Mouse (Mus musculus): Measurements from ENCODE around the gene Rundc3a. TPM values are rescaled to one million over a fixed set of nuclear protein-coding genes. Genes with fewer than 3 reads are reported as not detected.
A peak's percentile ranks its signal among the peaks of the same experiment; 100 is the strongest.

Rundc3a gene
- polyA plus RNA-seq, 1 experiment from 2014 or later = 7.0 TPM

- Histone ChIP-seq H3K4me2 (ENCODE audit: low read length) (peak overlapping the region; percentile 61; the same call in 1 of the 2 replicates), H3K27me3 (ENCODE audit: insufficient read depth, low read length) (no peaks in the 10 kb centered on the region), H3K36me3 (ENCODE audit: insufficient read depth, low read length) (0 out of 2 replicates have a peak, but pooled peaks cover 3% of the 10 kb centered on the region), H3K27ac (no peak overlapping the region), H3K9ac (ENCODE audit: low read depth, low read length) (no peak overlapping the region), H3K9me3 (replicated peaks; ENCODE audit: low read length) (no peaks in the 10 kb centered on the region), H3K4me3 (replicated peaks; ENCODE audit: low read depth, low read length) (no peak overlapping the region), H3K4me1 (replicated peaks; ENCODE audit: insufficient read depth, low read length) (no peaks in the 10 kb centered on the region)
- WGBS = 58% methylated on average over 8 of the region's 8 CpGs
- DNase-seq (ENCODE audit: low spot score) (no peak), ATAC-seq (replicated peaks; ENCODE audit: low FRiP score, low read depth) (no peak)
- no peak for TF ChIP-seq CTCF (IDR thresholded peaks at IDR 0.05; ENCODE audit: low read depth)
These were observed 35.9 kb downstream of the Rundc3a start for GRCm38 (mm10) chr11:102428981-102429540.

GRCm38 (mm10) chr11:102429551-102429950 lies 36.3 kb downstream of the Rundc3a start:
- no peaks in the 10 kb centered on the region for H3K4me1 ChIP-seq (replicated peaks; ENCODE audit: insufficient read depth, low read length)
- DNase-seq (ENCODE audit: low spot score) = no peak
- H3K4me3 ChIP-seq (replicated peaks; ENCODE audit: low read depth, low read length) = peak overlapping the region; percentile 55
- no peak for TF ChIP-seq CTCF (IDR thresholded peaks at IDR 0.05; ENCODE audit: low read depth)
- 0 out of 2 replicates have a peak overlapping the region, but pooled peaks have one; percentile 58 for H3K27ac ChIP-seq
- H3K9ac ChIP-seq (ENCODE audit: low read depth, low read length) = peak overlapping the region; percentile 61
- 0 out of 2 replicates have a peak, but pooled peaks cover 4% of the 10 kb centered on the region for H3K36me3 ChIP-seq (ENCODE audit: insufficient read depth, low read length)
- no peak for ATAC-seq (replicated peaks; ENCODE audit: low FRiP score, low read depth)
- WGBS = 37% methylated on average over 3 of the region's 3 CpGs
- no peaks in the 10 kb centered on the region for H3K27me3 ChIP-seq (ENCODE audit: insufficient read depth, low read length)
- no peaks in the 10 kb centered on the region for H3K9me3 ChIP-seq (replicated peaks; ENCODE audit: low read length)
- peak overlapping the region; percentile 61 for H3K4me2 ChIP-seq (ENCODE audit: low read length)

- WGBS = under 1% methylated on average over 29 of the region's 29 CpGs
- H3K27me3 ChIP-seq (ENCODE audit: insufficient read depth, low read length) = no peaks in the 10 kb centered on the region
- peak within 1 kb of the TSS; percentile 61 for H3K9ac ChIP-seq (ENCODE audit: low read depth, low read length)
- H3K36me3 ChIP-seq (ENCODE audit: insufficient read depth, low read length) = peaks cover 11% of the 10 kb centered on the region; the same call in 1 of the 2 replicates
- ATAC-seq (replicated peaks; ENCODE audit: low FRiP score, low read depth) (peak; percentile 89), DNase-seq (ENCODE audit: low spot score) (peak; percentile 100)
- peak within 1 kb of the TSS; percentile 55 for H3K4me3 ChIP-seq (replicated peaks; ENCODE audit: low read depth, low read length)
- peak within 1 kb of the TSS; percentile 61 for H3K4me2 ChIP-seq (ENCODE audit: low read length)
- H3K27ac ChIP-seq = peak within 1 kb of the TSS; percentile 81
- no peak for TF ChIP-seq CTCF (IDR thresholded peaks at IDR 0.05; ENCODE audit: low read depth)
- H3K9me3 ChIP-seq (replicated peaks; ENCODE audit: low read length) = no peaks in the 10 kb centered on the region
- no peaks in the 10 kb centered on the region for H3K4me1 ChIP-seq (replicated peaks; ENCODE audit: insufficient read depth, low read length)
These were observed 37.2 kb downstream of the Rundc3a start, which contains the start of gene Grn for GRCm38 (mm10) chr11:102430121-102431017. Grn (plus strand) TSS chr11:102430315.

GRCm38 (mm10) chr11:102431018-102431645 lies 37.9 kb downstream of the Rundc3a start:
- Histone ChIP-seq H3K9me3 (replicated peaks; ENCODE audit: low read length) (no peaks in the 10 kb centered on the region), H3K9ac (ENCODE audit: low read depth, low read length) (peak overlapping the region; percentile 51), H3K27me3 (ENCODE audit: insufficient read depth, low read length) (no peaks in the 10 kb centered on the region), H3K4me2 (ENCODE audit: low read length) (peak overlapping the region; percentile 61), H3K36me3 (ENCODE audit: insufficient read depth, low read length) (peaks cover 19% of the 10 kb centered on the region), H3K4me1 (replicated peaks; ENCODE audit: insufficient read depth, low read length) (no peaks in the 10 kb centered on the region), H3K4me3 (replicated peaks; ENCODE audit: low read depth, low read length) (peak overlapping the region; percentile 55), H3K27ac (peak overlapping the region; percentile 81)
- DNase-seq (ENCODE audit: low spot score) (peak; percentile 91), ATAC-seq (replicated peaks; ENCODE audit: low FRiP score, low read depth) (no peak)
- 0% methylated on average over 7 of the region's 7 CpGs for WGBS
- peak; percentile 85 for TF ChIP-seq CTCF (IDR thresholded peaks at IDR 0.05; ENCODE audit: low read depth)

GRCm38 (mm10) chr11:102431728-102432114 lies 38.5 kb downstream of the Rundc3a start:
- DNase-seq (ENCODE audit: low spot score) = no peak
- H3K27me3 ChIP-seq (ENCODE audit: insufficient read depth, low read length) = no peaks in the 10 kb centered on the region
- no peak overlapping the region for H3K27ac ChIP-seq
- no peaks in the 10 kb centered on the region for H3K9me3 ChIP-seq (replicated peaks; ENCODE audit: low read length)
- no peak overlapping the region for H3K4me2 ChIP-seq (ENCODE audit: low read length)
- no peaks in the 10 kb centered on the region for H3K4me1 ChIP-seq (replicated peaks; ENCODE audit: insufficient read depth, low read length)
- no peak for TF ChIP-seq CTCF (IDR thresholded peaks at IDR 0.05; ENCODE audit: low read depth)
- WGBS = 89% methylated on average over 3 of the region's 3 CpGs
- H3K4me3 ChIP-seq (replicated peaks; ENCODE audit: low read depth, low read length) = no peak overlapping the region
- peaks cover 24% of the 10 kb centered on the region for H3K36me3 ChIP-seq (ENCODE audit: insufficient read depth, low read length)
- no peak for ATAC-seq (replicated peaks; ENCODE audit: low FRiP score, low read depth)
- peak overlapping the region; percentile 24; the same call in 1 of the 2 replicates for H3K9ac ChIP-seq (ENCODE audit: low read depth, low read length)

All from kidney, postnatal 0 days (tissue).